Mouse (Mus musculus) layer of hippocampus, postnatal 25 days (tissue): ENCODE data around the gene Cryzl1. TPM values are rescaled to one million over a fixed set of nuclear protein-coding genes. Genes with fewer than 3 reads are reported as not detected.

Source experiments
- DNase-seq, 2 experiments: peaks; one replicate each; pipeline ENCODE4 v3.0.0; 2022; ENCODE audit warnings: mixed read lengths in 2 of 2, low spot score in 1 of 2; ENCODE audit errors: extremely low spot score in 1 of 2
- total RNA-seq, 2 experiments: library from RNA; stranded (reverse); gene quantifications; 2 replicates each; pipeline ENCODE4 v1.2.3; 2021

The Cryzl1 gene
- total RNA-seq: 100 to 1,000 TPM in 1 of 2 experiments, 10 to 100 TPM in 1; 87.4 to 109 TPM

DNA sequence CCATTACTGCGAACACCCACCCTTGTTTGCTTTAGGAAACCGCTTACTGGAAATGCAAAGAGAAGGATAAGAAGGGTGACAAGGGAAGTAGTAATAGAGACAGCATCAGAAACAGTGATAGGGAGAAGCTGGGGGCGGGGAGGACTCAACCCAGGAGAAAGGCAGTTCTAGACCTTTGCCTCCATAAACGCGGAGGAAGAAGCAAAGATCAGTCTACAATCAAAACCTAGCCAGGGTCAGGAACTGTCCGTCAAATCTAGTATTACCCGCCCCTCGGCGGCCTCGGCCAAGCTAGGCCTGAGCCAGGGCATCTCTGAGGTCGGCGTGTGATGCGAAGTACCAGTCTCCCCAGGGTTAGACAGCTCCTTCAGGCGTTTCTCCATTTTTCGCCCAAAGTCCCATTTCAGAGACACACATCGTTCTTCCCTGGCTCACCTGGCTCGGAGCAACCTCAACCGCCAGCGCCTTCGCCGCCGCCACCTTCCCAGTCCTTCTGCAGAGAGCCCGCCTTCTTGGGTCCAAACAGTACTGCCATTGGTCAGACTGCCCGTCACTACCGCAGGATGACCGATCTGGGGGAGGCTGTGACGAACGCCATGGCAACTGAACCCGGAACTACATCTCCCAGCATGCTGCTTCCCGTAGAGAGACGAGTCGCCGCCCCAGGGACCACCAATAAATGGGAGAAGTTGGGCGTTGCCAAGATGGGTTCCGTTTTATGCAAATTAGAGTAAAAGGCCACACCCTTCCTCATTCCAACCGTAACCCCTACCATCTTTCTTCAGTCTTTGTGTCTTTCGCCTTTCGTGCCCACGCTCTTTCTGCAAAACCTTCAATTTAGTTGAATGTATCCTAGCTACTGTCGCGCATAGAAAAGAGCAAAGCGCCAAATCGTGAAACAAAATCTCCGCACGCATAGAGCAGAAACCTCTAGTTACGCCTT, at the start of gene Cryzl1:
Gene Cryzl1, minus strand, starts transcription at position 853 of the 943 bp plus-strand sequence.
- DNase-seq: peak; percentile 84 to 89

- no peak for DNase-seq
Observed at GRCm38 (mm10) chr16:91772586-91772985, 43.8 kb upstream of the Cryzl1 start.

- no peak for DNase-seq
Observed at GRCm38 (mm10) chr16:91771334-91771733, 42.6 kb upstream of the Cryzl1 start.

- DNase-seq: no peak
Observed at GRCm38 (mm10) chr16:91770662-91771061, 41.9 kb upstream of the Cryzl1 start.

DNA sequence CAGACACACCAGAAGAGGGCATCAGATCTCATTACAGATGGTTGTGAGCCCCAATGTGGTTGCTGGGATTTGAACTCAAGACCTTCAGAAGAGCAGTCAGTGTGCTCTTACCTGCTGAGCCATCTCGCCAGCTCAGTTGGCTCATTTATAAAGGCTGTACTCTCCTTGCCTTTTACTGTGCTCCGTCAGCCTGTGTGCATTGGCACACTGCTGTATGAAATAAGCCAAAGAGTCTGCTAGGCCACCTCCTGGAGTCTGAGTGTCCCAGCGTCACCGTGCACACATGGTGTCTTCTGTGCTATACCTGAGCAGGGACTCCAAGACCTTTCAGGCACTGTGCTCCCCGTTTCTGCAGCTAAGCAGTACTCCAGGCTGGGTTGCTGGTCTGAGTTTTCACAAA, 41.1 kb upstream of the Cryzl1 start:
- no peak for DNase-seq

DNA sequence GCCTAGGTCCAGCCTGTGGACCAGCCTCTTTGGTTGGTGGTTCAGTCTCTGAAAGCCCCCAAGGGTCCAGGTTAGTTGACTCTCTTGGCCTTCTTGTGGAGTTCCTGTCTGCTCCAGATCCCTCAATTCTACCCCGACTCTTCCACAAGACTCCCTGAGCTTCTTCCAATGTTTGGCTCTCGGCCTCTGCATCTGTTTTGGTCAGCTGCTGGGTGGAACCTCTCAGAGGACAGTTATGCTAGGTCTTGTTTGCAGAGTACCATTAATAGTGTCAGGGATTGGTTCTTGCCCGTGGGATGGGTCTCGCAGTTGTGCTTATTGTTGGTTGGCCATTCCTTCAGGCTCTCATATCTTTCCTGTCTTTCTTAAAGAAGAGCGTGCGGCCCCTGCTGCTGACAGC, 39.8 kb upstream of the Cryzl1 start:
- no peak for DNase-seq

- DNase-seq: no peak
Observed at GRCm38 (mm10) chr16:91767165-91767701, 38.5 kb upstream of the Cryzl1 start.

GRCm38 (mm10) chr16:91765816-91766210, 37.0 kb upstream of the Cryzl1 start:
- no peak for DNase-seq

- no peak for DNase-seq
Observed at GRCm38 (mm10) chr16:91765121-91765815, 36.5 kb upstream of the Cryzl1 start.

- DNase-seq: no peak
Observed at GRCm38 (mm10) chr16:91764414-91764813, 35.6 kb upstream of the Cryzl1 start.

DNA sequence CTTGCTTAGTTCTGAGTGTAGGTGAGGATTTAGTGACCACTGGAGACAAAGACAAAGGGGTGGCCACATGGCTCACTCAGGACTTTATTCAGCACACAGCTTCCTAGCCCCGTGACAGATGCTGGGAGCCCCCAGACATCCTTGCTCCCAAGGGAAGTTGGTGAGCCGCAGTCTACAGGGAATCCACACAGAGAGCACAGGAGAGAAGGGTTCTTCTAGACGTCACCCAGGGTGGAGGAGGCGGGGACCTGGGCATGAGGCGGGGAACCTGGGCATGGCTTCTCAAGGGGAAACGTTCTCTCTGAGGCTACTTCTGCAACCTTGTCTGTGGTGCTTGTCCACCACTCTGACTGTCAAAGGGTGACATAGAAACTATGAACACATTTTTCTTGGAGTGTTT, 35.2 kb upstream of the Cryzl1 start:
- no peak for DNase-seq

GRCm38 (mm10) chr16:91762476-91762875, 33.7 kb upstream of the Cryzl1 start:
- DNase-seq: no peak

- no peak for DNase-seq
Observed at GRCm38 (mm10) chr16:91761761-91762160, 33.0 kb upstream of the Cryzl1 start.

GRCm38 (mm10) chr16:91761202-91761601, 32.4 kb upstream of the Cryzl1 start:
- DNase-seq: no peak

DNA sequence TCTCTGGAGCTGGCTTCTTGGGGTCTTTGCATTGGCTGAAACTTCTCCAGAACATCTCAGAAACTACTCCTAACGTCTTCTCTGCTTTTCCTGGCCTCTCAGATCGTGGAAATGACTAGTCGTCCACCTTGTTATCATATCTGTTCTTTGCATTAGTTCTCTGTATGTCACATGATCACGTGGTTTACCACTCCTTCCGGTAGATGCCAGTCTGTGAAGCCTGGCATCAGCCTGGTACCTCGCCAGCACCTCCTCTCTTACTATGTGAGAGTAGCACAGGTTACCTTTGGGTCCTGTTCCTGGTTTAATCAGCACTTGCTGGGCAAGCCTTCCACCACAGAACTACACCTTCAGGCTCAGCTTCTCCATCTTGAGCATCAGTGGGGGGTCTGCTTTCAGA, 26.2 kb upstream of the Cryzl1 start:
- DNase-seq: no peak

DNA sequence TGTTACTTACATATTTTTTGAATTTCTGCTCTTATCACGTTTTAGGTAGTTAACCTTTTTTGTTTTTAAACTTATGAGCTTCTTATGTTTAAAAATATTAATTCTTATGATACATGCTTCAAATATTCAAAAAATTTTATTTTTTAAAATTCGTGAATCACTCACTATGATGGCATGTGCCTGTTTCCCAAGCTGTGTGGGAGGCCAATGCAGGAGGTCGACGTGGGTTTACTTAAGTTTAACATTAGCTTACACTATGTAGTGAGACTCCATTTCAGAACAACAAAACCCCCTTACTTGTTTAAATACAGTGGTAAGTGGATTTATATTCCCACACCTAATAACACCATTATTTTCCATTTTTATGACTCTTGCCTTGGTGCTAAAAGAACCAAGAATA, 24.8 kb upstream of the Cryzl1 start:
- no peak for DNase-seq

- DNase-seq: no peak
Observed at GRCm38 (mm10) chr16:91751644-91752385, 23.0 kb upstream of the Cryzl1 start.

DNA sequence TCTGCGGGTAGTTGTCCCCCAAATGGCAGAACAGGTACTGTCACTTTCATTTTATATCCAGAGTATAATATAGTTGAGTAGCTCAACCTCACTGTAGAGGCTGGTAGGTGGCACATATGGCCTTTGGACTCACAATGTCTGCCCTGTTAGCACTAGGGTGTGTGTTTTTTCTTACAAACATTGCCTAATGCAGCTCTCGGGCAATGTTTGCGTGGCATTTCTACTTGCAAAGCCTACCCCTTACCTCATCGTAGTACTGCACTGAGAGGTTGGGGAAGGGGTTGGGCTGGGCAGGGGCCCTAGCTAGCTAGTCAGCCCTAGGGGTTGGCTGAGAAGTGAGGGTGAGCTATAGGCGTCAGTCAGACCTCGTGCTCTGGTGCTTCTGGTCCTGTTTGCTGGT, 18.8 kb upstream of the Cryzl1 start:
- DNase-seq: no peak

DNA sequence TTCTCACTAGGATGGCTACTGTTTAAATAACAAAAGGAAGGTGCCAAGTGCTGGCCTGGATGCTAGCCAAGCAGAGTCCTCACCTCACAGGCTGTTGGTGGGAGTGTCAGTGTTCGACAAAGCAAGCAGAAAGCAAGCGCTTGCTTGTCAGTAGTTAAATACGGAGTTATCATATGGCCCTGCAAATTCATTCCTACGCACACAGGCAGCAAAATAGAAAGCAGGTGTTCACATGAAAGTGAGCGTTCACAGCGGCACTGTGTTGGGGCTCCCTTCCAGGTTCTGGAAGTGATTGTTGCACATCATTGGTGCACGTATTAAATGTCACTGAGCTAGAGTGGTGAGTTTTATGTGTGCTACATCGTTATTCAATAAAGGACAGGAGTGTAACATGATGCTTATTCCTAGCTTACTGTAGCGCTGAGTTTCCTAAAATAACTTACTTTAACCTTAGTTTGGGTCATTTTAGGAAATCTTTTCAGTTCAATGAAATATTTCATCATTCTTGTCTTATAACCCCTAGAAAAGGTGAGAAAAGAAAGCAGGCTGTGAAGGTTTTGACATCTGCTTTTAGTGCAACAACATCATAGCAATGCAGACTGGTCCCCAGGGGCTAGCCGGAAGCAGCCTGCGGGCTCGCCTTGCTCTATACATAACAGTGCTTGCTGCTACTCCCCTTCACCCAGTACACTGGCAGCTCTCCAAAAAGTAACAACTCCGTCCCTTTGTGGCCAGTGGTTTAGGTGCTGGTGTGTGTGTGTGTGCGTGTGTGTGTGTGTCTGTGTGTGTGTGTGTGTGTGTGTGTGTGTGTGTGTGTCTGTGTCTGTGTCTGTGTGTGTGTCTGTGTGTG, 17.6 kb upstream of the Cryzl1 start:
- peak in 1 of 2 experiments; percentile 62 for DNase-seq

DNA sequence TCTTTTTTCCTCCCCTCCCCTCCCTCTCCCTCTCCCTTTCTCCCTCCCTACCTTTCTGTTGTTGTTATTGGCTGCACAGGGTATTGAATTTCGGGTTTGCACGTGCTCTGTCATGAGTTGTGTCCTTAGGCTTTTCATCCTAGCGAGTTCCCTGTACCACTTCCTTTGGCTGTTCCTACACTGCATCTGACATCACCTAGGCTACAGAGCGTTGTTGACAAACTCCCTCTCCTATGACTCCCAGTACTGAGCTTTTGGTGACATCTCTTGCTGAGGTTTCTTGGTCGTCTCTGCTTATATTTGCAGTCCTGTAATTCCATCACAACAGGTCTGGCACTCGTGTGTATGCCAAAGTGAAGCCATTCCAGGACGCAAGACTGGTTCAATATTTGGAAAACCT, 14.3 kb upstream of the Cryzl1 start:
- no peak for DNase-seq
